Comparison of ENCODE assay signal across 10 mouse cellular contexts in genomic region chr6:126534531-126535207, GRCm38 (mm10). TPM values are rescaled to one million over a fixed set of nuclear protein-coding genes. Genes with fewer than 3 reads are reported as not detected.
DNase-seq lines count a peak whose midpoint lies in the region; ATAC-seq and TF ChIP-seq lines count a peak whose summit lies in the region.
"Had no signal": no experiment of that assay in that cellular context is flagged by ENCODE, and none has a peak within 500 bp of the region (broad histone marks: within the 10 kb centered on the region; RNA-seq: fewer than 3 reads in every experiment).

No protein-coding gene starts in this region.

- H3K27me3 ChIP-seq in hindbrain, embryonic 10.5 days (ENCODE audit: insufficient read depth, poor library complexity, severe bottlenecking): peaks cover 44% of the 10 kb centered on the region
- H3K27me3 ChIP-seq in midbrain, embryonic 11.5 days (ENCODE audit: control insufficient read depth, insufficient read depth, low read length): peaks cover 10% of the 10 kb centered on the region; the same call in 1 of the 2 replicates
- H3K27me3 ChIP-seq in cerebellum, adult 2 months (ENCODE audit: control insufficient read depth, insufficient read depth, low read length): no peaks in the 10 kb centered on the region

- peak overlapping the region; percentile 49 for H3K4me2 ChIP-seq in midbrain, embryonic 11.5 days
- H3K4me2 ChIP-seq: liver, embryonic 15.5 days had no signal

- peaks cover 44% of the 10 kb centered on the region for H3K4me1 ChIP-seq in hindbrain, embryonic 10.5 days (replicated peaks)
- H3K4me1 ChIP-seq in midbrain, embryonic 11.5 days (ENCODE audit: control insufficient read depth, insufficient read depth, low read length): peaks cover 15% of the 10 kb centered on the region
- no peaks in the 10 kb centered on the region for H3K4me1 ChIP-seq in cerebellum, adult 2 months (ENCODE audit: control insufficient read depth, insufficient read depth, low read length)
- H3K4me1 ChIP-seq: liver, embryonic 15.5 days had no signal

- peak; percentile 62; the same call in 1 of the 2 replicates for ATAC-seq in midbrain, embryonic 11.5 days (ENCODE audit: low FRiP score)

- H3K36me3 ChIP-seq in hindbrain, embryonic 10.5 days: no peaks in the 10 kb centered on the region
- no peaks in the 10 kb centered on the region for H3K36me3 ChIP-seq in midbrain, embryonic 11.5 days (ENCODE audit: control insufficient read depth, insufficient read depth, low read length)
- H3K36me3 ChIP-seq: liver, embryonic 15.5 days had no signal

- DNase-seq in embryo, embryonic 9.5 days (ENCODE audit: extremely low spot score): peak; percentile 33
- no peak for DNase-seq in embryo, embryonic 10.5 days (ENCODE audit: low spot score)
- DNase-seq in ZHBTc4 (ENCODE audit: low read depth, low spot score): peak; percentile 15
- DNase-seq in hindbrain, embryonic 10.5 days (ENCODE audit: low spot score): peak; percentile 29
- DNase-seq in midbrain, embryonic 11.5 days (ENCODE audit: low spot score, missing footprints): peak; percentile 88
- no peak for DNase-seq in layer of hippocampus, postnatal 25 days (ENCODE audit: extremely low spot score in 1 of 2, low spot score in 1 of 2)
- DNase-seq in cerebellum, adult 2 months: no peak
- no peak for DNase-seq in adrenal gland, postnatal 14 days
- DNase-seq: adrenal gland, postnatal 25 days had no signal

- no peak for TF ChIP-seq POLR2A in cerebellum, adult 2 months (IDR thresholded peaks at IDR 0.05; ENCODE audit: borderline replicate concordance, insufficient read depth, low read length)

- peak overlapping the region; percentile 50 for H3K4me3 ChIP-seq in hindbrain, embryonic 10.5 days
- H3K4me3 ChIP-seq in midbrain, embryonic 11.5 days (ENCODE audit: low read depth, low read length): peak overlapping the region; percentile 18
- H3K4me3 ChIP-seq in cerebellum, adult 2 months (replicated peaks; ENCODE audit: insufficient read depth, low read depth, low read length): no peak overlapping the region
- H3K4me3 ChIP-seq: liver, embryonic 15.5 days had no signal

- 8% methylated on average over 31 of the region's 31 CpGs for WGBS in hindbrain, embryonic 10.5 days
- 8% methylated on average over 31 of the region's 31 CpGs for WGBS in midbrain, embryonic 11.5 days
- WGBS in cerebellum, adult 2 months: 10% methylated on average over 31 of the region's 31 CpGs

- TF ChIP-seq CTCF in cerebellum, adult 2 months (IDR thresholded peaks at IDR 0.05; ENCODE audit: borderline replicate concordance, insufficient read depth, low read depth, low read length): no peak

- H3K27ac ChIP-seq in hindbrain, embryonic 10.5 days: peak overlapping the region; percentile 82
- peak overlapping the region; percentile 9; the same call in 1 of the 2 replicates for H3K27ac ChIP-seq in midbrain, embryonic 11.5 days (ENCODE audit: low read depth, low read length)
- no peak overlapping the region for H3K27ac ChIP-seq in cerebellum, adult 2 months (ENCODE audit: insufficient read depth, low read length)
- H3K27ac ChIP-seq: liver, embryonic 15.5 days had no signal

- no peaks in the 10 kb centered on the region for H3K9me3 ChIP-seq in hindbrain, embryonic 10.5 days
- no peaks in the 10 kb centered on the region for H3K9me3 ChIP-seq in midbrain, embryonic 11.5 days (ENCODE audit: control insufficient read depth, low read length)
- H3K9me3 ChIP-seq: liver, embryonic 15.5 days had no signal

- peak overlapping the region; percentile 43; the same call in 1 of the 2 replicates for H3K9ac ChIP-seq in midbrain, embryonic 11.5 days (ENCODE audit: low read length)
- H3K9ac ChIP-seq: liver, embryonic 15.5 days had no signal

RNA-seq across cellular contexts. Expression of gene Kcna5, which starts 0.5 kb away (rescaled TPM):
- 2.9 and 3.7 TPM in 2 replicates for polyA plus RNA-seq in hindbrain, embryonic 10.5 days (2016; fragmentation: Nextera tagmentation; extraction: Ambion mirVana)
- 3.8 and 4.5 TPM in 2 replicates for polyA plus RNA-seq in midbrain, embryonic 11.5 days (2014; fragmentation: Nextera tagmentation; extraction: Ambion mirVana)
- total RNA-seq in layer of hippocampus, postnatal 25 days (2021): 1 to 10 TPM; 1.6 to 1.7 TPM
- polyA plus RNA-seq in cerebellum, adult 2 months (2012; rRNA removed): 0.80 and 1.0 TPM in 2 replicates
- 7.0 and 9.7 TPM in 2 replicates for total RNA-seq in adrenal gland, postnatal 14 days (2021)

Comparison
In these comparisons a context has a peak if more than half of its experiments do, and no peak if none do; other contexts are left out.
1. DNase-seq: peak in embryo, embryonic 9.5 days (single experiment), ZHBTc4 (single experiment), hindbrain, embryonic 10.5 days (single experiment) and midbrain, embryonic 11.5 days (single experiment); none in embryo, embryonic 10.5 days (single experiment), layer of hippocampus, postnatal 25 days (0 of 2), cerebellum, adult 2 months (0 of 2) and adrenal gland, postnatal 14 days (single experiment).